Mouse (Mus musculus): ENCODE results near the gene Smok2b. TPM values are rescaled to one million over a fixed set of nuclear protein-coding genes. Genes with fewer than 3 reads are reported as not detected.
A peak's percentile ranks its signal among the peaks of the same experiment; 100 is the strongest.
"Not testable (repeated sequence)": the region's sequence is repeated elsewhere in the genome, so short reads cannot be mapped to it uniquely, and the experiment has no call there.

Gene Smok2b
- polyA plus RNA-seq, 1 experiment from 2014 or later: not detected

DNA sequence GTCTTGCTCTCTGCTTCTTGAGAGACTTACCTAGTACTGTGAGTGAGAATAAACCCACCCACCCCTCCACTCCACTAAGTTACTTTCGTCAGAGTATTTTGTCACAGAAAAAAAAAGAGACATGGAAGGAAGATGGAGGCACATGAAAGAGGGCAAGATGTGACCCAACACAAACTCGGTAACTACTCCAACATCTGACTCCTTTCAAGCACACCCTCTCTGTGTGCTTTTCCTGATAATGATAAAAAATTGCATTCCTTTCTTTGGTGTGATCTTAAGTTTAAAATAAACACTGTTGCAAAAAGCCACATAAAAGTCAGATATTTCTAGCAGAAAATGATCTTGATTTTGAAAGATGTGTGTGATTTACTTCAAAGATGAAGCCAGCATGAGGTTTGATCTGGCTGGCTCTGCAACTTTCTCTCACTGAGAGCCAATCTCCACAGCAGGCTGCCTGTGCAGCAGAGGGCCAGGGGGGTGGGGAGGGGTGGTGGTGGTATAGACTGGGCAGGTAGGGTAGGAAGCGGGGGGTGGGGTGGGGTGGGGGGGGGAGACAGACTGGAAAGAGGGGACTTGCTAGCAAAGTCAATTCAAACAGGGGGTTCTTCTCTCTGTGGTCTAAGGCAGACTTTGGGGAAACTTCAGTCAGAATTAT, 27.5 kb upstream of the Smok2b start:
- not testable (repeated sequence) for H3K27ac ChIP-seq; H3K9ac ChIP-seq (replicated peaks); H3K4me1 ChIP-seq (replicated peaks); H3K27me3 ChIP-seq; ATAC-seq (ENCODE audit: insufficient number of reproducible peaks, insufficient read depth, low FRiP score, low TSS enrichment, low read depth); H3K4me2 ChIP-seq; H3K36me3 ChIP-seq; H3K4me3 ChIP-seq (replicated peaks)
- H3K9me3 ChIP-seq: peaks cover 56% of the 10 kb centered on the region
- 83% methylated on average over 2 of the region's 3 CpGs for WGBS

DNA sequence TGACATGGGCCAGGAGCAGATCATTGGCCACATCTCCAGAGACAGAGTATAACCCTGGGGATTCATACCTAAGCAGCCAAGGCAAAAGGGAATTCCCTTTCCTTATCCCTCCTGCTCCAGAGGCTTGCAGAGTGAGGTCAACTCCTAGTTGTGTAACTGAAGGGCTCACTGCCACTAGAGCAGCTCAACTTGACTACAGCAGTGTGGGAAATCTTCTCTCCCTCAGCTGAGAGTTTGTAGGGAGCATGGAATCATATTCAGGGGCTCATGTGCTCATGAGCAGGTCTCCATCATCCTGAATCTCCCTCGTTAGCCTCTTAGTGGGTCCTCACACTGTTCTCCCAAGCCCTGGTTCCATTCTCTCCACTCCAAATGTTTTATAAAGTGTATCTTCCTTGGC, 24.8 kb upstream of the Smok2b start:
- H3K36me3 ChIP-seq; H3K4me2 ChIP-seq; H3K9ac ChIP-seq (replicated peaks); H3K27me3 ChIP-seq; H3K4me3 ChIP-seq (replicated peaks); ATAC-seq (ENCODE audit: insufficient number of reproducible peaks, insufficient read depth, low FRiP score, low TSS enrichment, low read depth); H3K4me1 ChIP-seq (replicated peaks); H3K27ac ChIP-seq: not testable (repeated sequence)
- WGBS: 74% methylated on average over 1 of the region's 1 CpGs
- H3K9me3 ChIP-seq: peaks cover 60% of the 10 kb centered on the region

DNA sequence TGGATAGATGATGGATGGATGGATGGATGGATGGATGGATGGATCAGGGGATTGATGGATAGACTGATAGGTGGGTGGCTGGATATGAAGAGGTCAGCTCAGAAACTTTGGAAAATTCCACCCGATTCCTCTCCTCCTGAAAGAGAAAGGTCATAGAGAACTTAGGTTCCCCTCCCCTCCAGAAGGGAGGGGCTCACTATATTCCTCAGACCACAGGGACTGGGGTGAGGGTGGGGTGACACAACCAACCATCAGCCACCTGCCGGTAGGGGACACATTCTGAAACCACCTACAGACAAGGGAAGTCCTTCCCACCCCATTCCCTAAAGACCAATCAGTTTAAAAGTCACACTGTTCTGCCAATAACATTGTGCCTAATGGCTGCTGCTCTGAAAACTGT, 23.6 kb upstream of the Smok2b start:
- no peak overlapping the region for H3K9ac ChIP-seq (replicated peaks)
- H3K27me3 ChIP-seq: no peaks in the 10 kb centered on the region
- H3K4me3 ChIP-seq (replicated peaks): no peak overlapping the region
- no peak overlapping the region for H3K4me2 ChIP-seq
- WGBS: 86% methylated on average over 2 of the region's 2 CpGs
- peak; percentile 39; the same call in 1 of the 2 replicates for ATAC-seq (ENCODE audit: insufficient number of reproducible peaks, insufficient read depth, low FRiP score, low TSS enrichment, low read depth)
- no peaks in the 10 kb centered on the region for H3K36me3 ChIP-seq
- no peak overlapping the region for H3K27ac ChIP-seq
- no peaks in the 10 kb centered on the region for H3K4me1 ChIP-seq (replicated peaks)
- H3K9me3 ChIP-seq: peaks cover 57% of the 10 kb centered on the region

DNA sequence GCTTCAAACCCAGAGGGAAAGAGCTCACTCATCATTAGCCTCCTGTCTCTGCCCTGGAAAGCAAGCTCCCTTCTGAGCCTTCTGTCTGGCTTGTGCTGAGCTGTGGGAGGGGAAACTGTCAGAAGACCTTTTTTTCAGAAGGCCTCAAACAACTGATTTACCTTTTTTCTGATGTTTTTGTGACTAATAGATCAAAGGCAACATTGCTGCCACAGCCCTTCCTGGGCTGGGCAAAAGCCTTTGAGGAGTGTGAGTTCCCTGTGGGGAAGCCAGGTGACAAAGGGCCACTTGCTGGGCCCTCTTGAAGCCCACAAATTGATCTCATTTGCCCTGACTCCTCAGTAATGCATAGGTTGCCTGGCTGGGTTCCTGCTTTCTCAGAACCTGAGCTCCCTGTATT, 21.6 kb upstream of the Smok2b start:
- H3K9ac ChIP-seq (replicated peaks); H3K27me3 ChIP-seq; H3K27ac ChIP-seq; H3K4me2 ChIP-seq; H3K36me3 ChIP-seq; ATAC-seq (ENCODE audit: insufficient number of reproducible peaks, insufficient read depth, low FRiP score, low TSS enrichment, low read depth); H3K4me3 ChIP-seq (replicated peaks); H3K4me1 ChIP-seq (replicated peaks): not testable (repeated sequence)
- peaks cover 69% of the 10 kb centered on the region for H3K9me3 ChIP-seq

DNA sequence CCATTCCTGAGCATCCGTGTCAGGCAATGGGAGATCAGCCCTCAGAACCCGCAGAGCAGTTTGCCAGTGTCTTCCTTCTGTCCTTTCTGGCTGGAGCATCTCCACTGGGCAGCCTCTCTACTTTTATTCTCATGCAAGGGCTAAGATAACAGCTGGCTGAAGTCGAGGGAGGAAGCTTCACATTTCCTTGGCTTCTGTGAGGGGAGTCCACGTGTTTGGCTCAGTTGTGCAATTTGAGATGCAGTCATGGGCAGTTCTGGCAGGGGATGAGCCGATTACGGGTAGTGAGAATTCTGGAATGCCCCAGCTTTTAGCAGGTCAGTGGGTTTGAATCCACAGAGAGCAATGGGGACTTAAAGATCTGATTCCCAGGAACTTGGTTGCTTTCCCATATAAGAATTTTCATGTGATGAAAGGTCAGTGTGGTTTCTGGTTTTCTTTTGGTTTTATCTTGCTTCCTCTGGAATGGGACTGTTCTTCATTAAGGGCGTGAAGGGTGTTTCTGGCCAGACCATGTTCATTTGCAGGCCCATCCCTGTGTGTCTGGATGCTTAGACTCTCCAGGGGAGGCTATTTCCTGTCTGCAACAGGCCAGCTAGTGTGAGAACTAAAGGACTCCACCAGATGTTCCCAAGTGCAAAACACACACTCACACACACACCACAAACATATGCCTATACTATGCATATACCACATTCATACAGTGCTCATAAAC, 17.8 kb upstream of the Smok2b start:
- H3K4me2 ChIP-seq: no peak overlapping the region
- H3K36me3 ChIP-seq: no peaks in the 10 kb centered on the region
- peaks cover 85% of the 10 kb centered on the region for H3K9me3 ChIP-seq
- ATAC-seq (ENCODE audit: insufficient number of reproducible peaks, insufficient read depth, low FRiP score, low TSS enrichment, low read depth): 0 out of 2 replicates have a peak, but pooled peaks have one; percentile 3
- H3K9ac ChIP-seq (replicated peaks): no peak overlapping the region
- H3K4me1 ChIP-seq (replicated peaks): no peaks in the 10 kb centered on the region
- WGBS: 77% methylated on average over 7 of the region's 7 CpGs
- H3K27ac ChIP-seq: no peak overlapping the region
- H3K4me3 ChIP-seq (replicated peaks): no peak overlapping the region
- no peaks in the 10 kb centered on the region for H3K27me3 ChIP-seq

DNA sequence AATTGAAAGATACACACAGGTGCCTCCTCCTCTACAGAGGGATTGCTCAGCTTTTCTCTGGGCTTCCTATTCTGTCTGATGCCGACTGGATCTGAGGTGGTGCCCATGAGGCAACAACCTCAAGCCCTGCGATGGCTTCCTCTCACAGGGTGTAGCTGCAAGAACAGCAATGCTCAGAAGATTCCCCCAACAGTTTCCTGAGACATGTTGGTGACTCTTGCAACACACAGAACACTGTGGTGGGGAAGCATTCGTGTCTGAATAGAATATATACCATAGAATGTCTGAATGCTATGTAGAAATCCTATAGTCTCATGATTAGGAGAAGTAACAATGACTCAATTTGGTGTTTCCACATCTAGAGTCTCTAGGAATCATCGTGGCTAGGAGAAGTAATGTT, 15.9 kb upstream of the Smok2b start:
- Histone ChIP-seq H3K36me3 (no peaks in the 10 kb centered on the region), H3K27ac (no peak overlapping the region), H3K4me3 (replicated peaks) (no peak overlapping the region), H3K4me2 (no peak overlapping the region), H3K4me1 (replicated peaks) (no peaks in the 10 kb centered on the region), H3K9ac (replicated peaks) (no peak overlapping the region), H3K9me3 (peaks cover 93% of the 10 kb centered on the region), H3K27me3 (no peaks in the 10 kb centered on the region)
- ATAC-seq (ENCODE audit: insufficient number of reproducible peaks, insufficient read depth, low FRiP score, low TSS enrichment, low read depth): no peak
- 63% methylated on average over 4 of the region's 4 CpGs for WGBS

DNA sequence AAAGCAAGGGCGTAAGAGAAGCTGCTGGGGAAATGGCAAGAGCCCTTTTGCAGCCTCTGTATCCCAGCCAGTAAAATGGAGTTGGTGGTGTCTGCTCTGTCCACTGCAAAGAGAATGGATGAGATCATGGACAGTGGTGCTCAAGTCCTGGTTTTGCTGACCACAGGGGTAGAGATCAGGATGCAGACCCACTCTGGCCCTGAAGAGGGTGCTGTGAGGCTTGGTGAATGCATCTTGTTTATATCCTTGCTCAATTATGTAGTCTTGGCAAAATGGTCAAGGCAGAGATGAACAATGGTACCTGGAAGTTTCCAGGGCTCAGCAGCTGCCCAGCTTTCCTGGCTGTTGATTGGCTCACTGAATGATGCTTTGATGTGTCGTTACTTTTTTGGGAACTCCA, 14.5 kb upstream of the Smok2b start:
- H3K9me3 ChIP-seq: peaks cover 96% of the 10 kb centered on the region
- H3K4me1 ChIP-seq (replicated peaks): no peaks in the 10 kb centered on the region
- no peaks in the 10 kb centered on the region for H3K36me3 ChIP-seq
- no peak overlapping the region for H3K4me3 ChIP-seq (replicated peaks)
- no peak overlapping the region for H3K4me2 ChIP-seq
- no peaks in the 10 kb centered on the region for H3K27me3 ChIP-seq
- no peak overlapping the region for H3K9ac ChIP-seq (replicated peaks)
- ATAC-seq (ENCODE audit: insufficient number of reproducible peaks, insufficient read depth, low FRiP score, low TSS enrichment, low read depth): no peak
- 92% methylated on average over 2 of the region's 2 CpGs for WGBS
- no peak overlapping the region for H3K27ac ChIP-seq

DNA sequence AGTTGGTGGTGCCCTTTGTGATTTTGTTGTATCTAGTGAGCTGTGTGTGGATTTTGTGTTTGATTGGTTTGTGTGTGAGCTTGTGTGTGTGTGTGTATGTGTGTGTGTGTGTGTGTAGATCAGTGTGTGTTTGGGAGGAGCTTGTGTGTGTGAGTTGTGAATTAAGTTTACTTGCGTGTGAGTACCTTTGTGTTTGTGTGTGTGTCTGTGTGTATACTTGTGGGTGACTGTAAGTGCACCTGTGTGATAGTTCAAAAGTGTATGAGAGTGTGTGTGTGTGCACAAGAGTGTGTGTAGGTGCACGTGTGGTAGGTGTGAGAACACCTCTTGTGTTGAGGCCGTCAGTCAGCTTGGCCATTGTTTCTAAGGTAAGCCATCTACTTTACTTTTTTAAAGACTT, 9.2 kb upstream of the Smok2b start, which contains the start of gene Smok2a:
TSS of gene Smok2a (plus strand) at position 301 of the 400 bp plus-strand sequence.
- Histone ChIP-seq H3K4me3 (replicated peaks) (no peak within 1 kb of the TSS), H3K4me2 (no peak within 1 kb of the TSS), H3K9me3 (peaks cover 90% of the 10 kb centered on the region), H3K4me1 (replicated peaks) (no peaks in the 10 kb centered on the region), H3K27ac (no peak within 1 kb of the TSS), H3K27me3 (no peaks in the 10 kb centered on the region), H3K9ac (replicated peaks) (no peak within 1 kb of the TSS), H3K36me3 (no peaks in the 10 kb centered on the region)
- no peak for ATAC-seq (ENCODE audit: insufficient number of reproducible peaks, insufficient read depth, low FRiP score, low TSS enrichment, low read depth)
- 86% methylated on average over 3 of the region's 3 CpGs for WGBS

DNA sequence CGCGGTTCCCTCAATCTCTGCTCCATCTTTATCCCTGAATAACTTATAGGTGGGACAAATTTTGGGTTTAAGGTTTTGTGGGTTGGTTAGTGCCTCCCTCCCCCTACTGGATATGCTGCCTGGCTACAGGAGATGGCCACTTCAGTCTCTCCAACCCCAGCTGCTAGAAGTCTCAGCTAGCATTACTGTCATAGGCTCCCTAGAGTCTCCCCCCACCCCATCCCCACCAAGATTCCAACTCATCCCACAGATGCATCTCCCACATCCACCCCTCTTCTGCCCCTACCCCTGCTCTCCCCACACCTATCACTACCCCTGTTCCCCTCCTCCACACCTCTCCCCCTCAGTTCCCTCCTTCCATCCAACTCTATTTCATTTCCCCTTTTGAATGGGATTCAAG, 8.1 kb upstream of the Smok2b start:
- 91% methylated on average over 2 of the region's 2 CpGs for WGBS
- H3K9ac ChIP-seq (replicated peaks); H3K4me3 ChIP-seq (replicated peaks); H3K4me1 ChIP-seq (replicated peaks); ATAC-seq (ENCODE audit: insufficient number of reproducible peaks, insufficient read depth, low FRiP score, low TSS enrichment, low read depth); H3K36me3 ChIP-seq; H3K27ac ChIP-seq; H3K27me3 ChIP-seq; H3K4me2 ChIP-seq: not testable (repeated sequence)
- peaks cover 90% of the 10 kb centered on the region for H3K9me3 ChIP-seq

DNA sequence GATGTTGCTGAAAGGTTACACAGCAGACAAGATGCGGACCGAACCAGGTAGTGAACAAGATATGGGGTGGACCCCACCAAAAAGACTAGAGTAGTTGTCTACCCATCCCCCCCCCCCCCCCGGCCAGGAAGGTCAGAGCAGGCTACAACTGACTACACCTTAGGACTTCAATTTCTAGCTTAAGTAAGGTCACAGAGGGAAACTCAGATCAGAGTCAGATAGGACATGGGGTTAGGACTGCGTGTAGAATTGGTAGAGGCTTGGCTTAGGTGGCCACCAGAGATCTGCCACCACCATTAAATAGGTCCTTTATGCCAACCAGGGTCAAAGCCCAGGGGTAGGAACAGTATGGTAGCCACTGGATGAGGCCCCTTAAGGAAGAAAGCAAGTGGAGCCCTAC, 9.4 kb downstream of the Smok2b start:
- peaks cover 56% of the 10 kb centered on the region for H3K9me3 ChIP-seq
- H3K4me2 ChIP-seq; ATAC-seq (ENCODE audit: insufficient number of reproducible peaks, insufficient read depth, low FRiP score, low TSS enrichment, low read depth); H3K27me3 ChIP-seq; H3K36me3 ChIP-seq; H3K27ac ChIP-seq; H3K4me1 ChIP-seq (replicated peaks); H3K4me3 ChIP-seq (replicated peaks); H3K9ac ChIP-seq (replicated peaks): not testable (repeated sequence)
- WGBS: 86% methylated on average over 4 of the region's 4 CpGs

DNA sequence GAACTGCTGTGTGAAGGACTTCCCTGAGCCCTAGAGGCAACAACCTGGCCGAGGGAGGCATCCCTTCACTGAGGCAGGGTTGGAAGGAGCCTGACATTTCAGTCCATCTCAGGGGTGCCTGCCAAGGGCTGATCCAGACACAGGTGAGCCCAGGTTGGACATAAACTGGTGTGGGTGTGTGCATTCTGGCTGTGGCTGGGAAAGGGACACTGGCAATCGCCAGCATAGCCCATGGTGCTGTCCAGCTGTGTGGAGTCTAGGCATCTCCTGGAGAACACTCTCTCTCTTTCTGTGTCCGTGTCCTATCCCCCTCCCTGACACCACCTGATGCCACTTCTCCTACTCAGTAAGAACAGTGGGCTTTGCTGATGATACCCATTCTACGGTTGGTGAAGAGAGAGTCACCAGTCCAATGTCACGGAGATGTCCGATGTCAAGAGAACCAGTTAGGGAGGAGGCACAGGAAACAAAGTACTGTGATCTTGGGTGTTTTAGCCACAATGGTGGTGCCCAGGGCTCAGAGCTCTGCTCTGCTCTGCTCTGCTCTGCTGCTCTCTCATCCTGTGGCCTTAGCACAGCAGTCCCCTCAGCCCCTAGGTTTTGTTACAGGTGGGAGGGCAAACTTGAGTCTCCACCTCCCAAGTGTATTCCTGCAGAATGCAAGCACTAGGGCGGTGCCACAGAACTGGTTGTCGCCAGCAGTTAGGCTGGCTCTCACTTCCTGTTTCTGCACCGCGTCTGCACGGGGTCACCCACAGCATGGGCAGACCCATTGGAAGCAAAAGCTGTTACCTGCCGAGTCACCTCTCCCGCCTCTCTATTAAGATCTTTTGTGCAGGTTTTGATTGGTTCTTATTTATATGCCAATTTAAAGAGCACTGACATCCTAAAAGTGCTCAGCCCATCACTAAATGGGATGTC, 11.0 kb downstream of the Smok2b start:
- not testable (repeated sequence) for H3K4me2 ChIP-seq; ATAC-seq (ENCODE audit: insufficient number of reproducible peaks, insufficient read depth, low FRiP score, low TSS enrichment, low read depth); H3K9ac ChIP-seq (replicated peaks); H3K4me3 ChIP-seq (replicated peaks); H3K27ac ChIP-seq; H3K36me3 ChIP-seq; H3K27me3 ChIP-seq; H3K4me1 ChIP-seq (replicated peaks)
- 90% methylated on average over 7 of the region's 13 CpGs for WGBS
- peaks cover 40% of the 10 kb centered on the region for H3K9me3 ChIP-seq

Data from limb, embryonic 12.5 days (tissue).